Mouse (Mus musculus) embryonic facial prominence, embryonic 11.5 days (tissue): ENCODE data around the gene Palld. TPM values are rescaled to one million over a fixed set of nuclear protein-coding genes. Genes with fewer than 3 reads are reported as not detected.
A peak's percentile ranks its signal among the peaks of the same experiment; 100 is the strongest.

ENCODE experiments used
- ATAC-seq: fragments of 200-750 bp; cut with Nextera tagmentation; replicated peaks from 2 replicates; pipeline ENCODE4 v1.8.0; 2017; ENCODE audit warnings: low read depth; ENCODE audit not compliant: insufficient number of reproducible peaks, low FRiP score, low TSS enrichment
- DNase-seq: peaks from one replicate; pipeline ENCODE4 v3.0.0-alpha.2; 2015; ENCODE audit warnings: low spot score
- H3K27ac ChIP-seq: fragments of 300-500 bp; sonication (generic); replicated peaks from 2 replicates; pipeline ENCODE4 v1.5.1; 2014; ENCODE audit warnings: mild to moderate bottlenecking, low read depth, low read length, control low read depth
- H3K27me3 ChIP-seq: fragments of 300-500 bp; sonication (generic); 2 replicates; pipeline ENCODE4 v1.6.1; 2014; ENCODE audit warnings: mild to moderate bottlenecking, low read length, moderate library complexity, mixed read lengths; ENCODE audit not compliant: control insufficient read depth, insufficient read depth
- H3K36me3 ChIP-seq: fragments of 300-500 bp; sonication (generic); replicated peaks from 2 replicates; pipeline ENCODE4 v1.6.1; 2014; ENCODE audit warnings: low read depth, mild to moderate bottlenecking, low read length, moderate library complexity, mixed read lengths; ENCODE audit not compliant: control insufficient read depth, insufficient read depth
- H3K4me1 ChIP-seq: fragments of 300-500 bp; sonication (generic); 2 replicates; pipeline ENCODE4 v1.6.1; 2014; ENCODE audit warnings: low read length, mixed read lengths; ENCODE audit not compliant: control insufficient read depth, insufficient read depth
- H3K4me2 ChIP-seq: fragments of 300-500 bp; sonication (generic); 2 replicates; pipeline ENCODE4 v1.6.1; 2014; ENCODE audit warnings: low read depth, mild to moderate bottlenecking, control low read depth, low read length, moderate library complexity
- H3K4me3 ChIP-seq: fragments of 300-500 bp; sonication (generic); 2 replicates; pipeline ENCODE4 v1.5.1; 2014; ENCODE audit warnings: low read depth, low read length, control low read depth
- H3K9ac ChIP-seq: fragments of 300-500 bp; sonication (generic); replicated peaks from 2 replicates; pipeline ENCODE4 v1.6.1; 2014; ENCODE audit warnings: mild to moderate bottlenecking, control low read depth, low read length
- H3K9me3 ChIP-seq: fragments of 300-500 bp; sonication (generic); replicated peaks from 2 replicates; pipeline ENCODE4 v1.6.1; 2016; ENCODE audit warnings: mild to moderate bottlenecking, low read length, inconsistent platforms, mixed read lengths; ENCODE audit not compliant: control insufficient read depth
- WGBS: fragments of 180-500 bp; shearing (Covaris S2); extraction: QIAGEN DNeasy Blood & Tissue Kit; methylation state at CpG from one replicate; pipeline ENCODE4 v1.1.7; 2014; 5-methylcytosine and 5-hydroxymethylcytosine counted together
- polyA plus RNA-seq: library from polyadenylated mRNA; unstranded; fragments of >200 nt; fragmentation: Nextera tagmentation; extraction: Ambion mirVana; gene quantifications from 2 replicates; pipeline ENCODE4 v1.2.1, GENCODE M21; 2014

The Palld gene
- polyA plus RNA-seq, 1 experiment from 2014 or later = 52.4 TPM

DNA sequence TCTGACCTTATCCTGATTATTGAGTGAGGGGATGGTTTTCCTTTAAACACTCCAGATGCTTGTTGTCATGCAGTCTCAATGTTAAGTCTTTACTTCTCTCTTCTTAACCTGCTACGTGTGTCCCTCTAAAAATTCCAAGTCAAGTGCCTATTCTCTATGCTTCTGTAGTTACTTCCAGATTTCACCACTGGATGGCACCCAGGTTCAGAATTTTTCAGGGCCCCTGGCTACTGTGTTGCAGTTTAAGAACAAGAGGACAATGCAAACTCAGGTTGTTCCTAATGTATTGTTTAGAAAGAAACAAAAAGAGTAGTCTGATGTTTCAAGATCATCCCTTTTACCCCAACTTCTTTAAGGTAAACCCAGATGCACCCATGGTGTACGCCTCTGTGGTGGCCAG, 8.4 kb downstream of the Palld start:
- H3K9ac ChIP-seq = no peak overlapping the region
- H3K27ac ChIP-seq = no peak overlapping the region
- no peaks in the 10 kb centered on the region for H3K9me3 ChIP-seq
- no peaks in the 10 kb centered on the region for H3K4me1 ChIP-seq
- H3K4me2 ChIP-seq = no peak overlapping the region
- ATAC-seq = no peak
- no peak overlapping the region for H3K4me3 ChIP-seq
- 59% methylated on average over 2 of the region's 2 CpGs for WGBS
- no peaks in the 10 kb centered on the region for H3K27me3 ChIP-seq
- peak; percentile 70 for DNase-seq
- no peaks in the 10 kb centered on the region for H3K36me3 ChIP-seq

DNA sequence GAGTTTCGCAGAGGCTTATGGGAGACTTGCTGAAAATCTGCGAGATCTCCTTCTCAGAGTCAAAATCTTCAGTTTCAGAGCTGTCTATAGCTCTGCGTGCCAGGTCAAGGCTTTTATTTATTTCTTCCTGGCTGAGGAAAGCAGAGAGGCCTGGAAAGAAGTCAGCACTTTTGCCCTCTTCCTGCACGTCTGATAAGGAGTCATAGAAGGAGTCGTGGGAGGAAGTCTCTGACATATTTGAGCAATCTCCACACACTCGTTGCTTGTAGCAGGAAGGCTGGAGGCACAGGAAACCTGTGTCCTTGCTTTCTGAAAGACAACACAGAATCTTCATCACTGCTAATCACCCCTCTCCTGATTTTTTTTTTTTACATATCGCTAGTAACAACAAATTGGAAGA, 24.9 kb downstream of the Palld start:
- no peaks in the 10 kb centered on the region for H3K4me1 ChIP-seq
- H3K4me2 ChIP-seq = no peak overlapping the region
- H3K27me3 ChIP-seq = no peaks in the 10 kb centered on the region
- no peak overlapping the region for H3K4me3 ChIP-seq
- H3K27ac ChIP-seq = no peak overlapping the region
- no peaks in the 10 kb centered on the region for H3K9me3 ChIP-seq
- ATAC-seq = no peak
- H3K9ac ChIP-seq = no peak overlapping the region
- H3K36me3 ChIP-seq = no peaks in the 10 kb centered on the region
- 76% methylated on average over 7 of the region's 7 CpGs for WGBS
- DNase-seq = no peak

DNA sequence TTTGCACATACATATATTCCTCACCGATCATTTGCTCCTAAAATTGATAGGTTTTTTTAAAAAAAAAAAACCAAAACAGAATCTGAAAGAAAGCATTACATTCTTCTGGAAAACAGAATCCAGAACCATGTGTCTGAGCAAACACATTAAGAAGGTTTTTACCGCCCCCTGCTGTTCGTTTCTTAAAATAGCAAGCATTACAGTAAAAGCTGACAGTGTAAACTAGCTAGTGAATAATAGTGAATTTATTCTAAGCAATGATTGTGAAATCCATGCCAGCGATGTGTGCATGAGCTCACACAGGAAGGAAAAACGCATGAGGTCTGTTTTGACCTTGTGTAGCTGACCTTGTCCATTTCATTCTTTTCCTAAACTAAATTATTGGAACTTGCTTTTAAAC, 27.2 kb downstream of the Palld start:
- H3K4me1 ChIP-seq = no peaks in the 10 kb centered on the region
- no peaks in the 10 kb centered on the region for H3K36me3 ChIP-seq
- no peak overlapping the region for H3K27ac ChIP-seq
- H3K9ac ChIP-seq = no peak overlapping the region
- H3K27me3 ChIP-seq = no peaks in the 10 kb centered on the region
- 15% methylated on average over 5 of the region's 5 CpGs for WGBS
- no peaks in the 10 kb centered on the region for H3K9me3 ChIP-seq
- no peak overlapping the region for H3K4me2 ChIP-seq
- ATAC-seq (no peak), DNase-seq (peak; percentile 89)
- no peak overlapping the region for H3K4me3 ChIP-seq

DNA sequence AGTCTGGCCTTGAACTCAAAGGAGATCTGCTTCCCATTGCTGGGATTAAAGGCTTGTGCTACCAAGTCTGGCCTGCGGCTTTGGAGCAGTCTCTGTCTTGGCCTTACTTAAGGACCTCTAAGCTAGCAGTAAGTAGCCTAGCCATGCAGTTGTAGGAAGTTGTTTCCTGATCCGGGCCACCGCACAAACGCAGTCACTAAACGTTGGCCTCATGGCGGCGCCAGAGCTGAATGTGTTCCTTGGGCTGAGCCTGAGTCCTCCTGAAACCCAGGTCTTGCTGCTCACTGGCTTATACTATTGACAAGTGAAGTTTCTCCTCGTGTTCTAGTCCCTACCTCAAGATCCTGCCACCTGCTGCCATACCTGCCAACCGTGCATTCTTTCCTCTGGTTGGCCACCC, 28.5 kb downstream of the Palld start:
- Histone ChIP-seq H3K9me3 (no peaks in the 10 kb centered on the region), H3K4me3 (no peak overlapping the region), H3K4me1 (no peaks in the 10 kb centered on the region), H3K27ac (no peak overlapping the region), H3K4me2 (no peak overlapping the region), H3K9ac (no peak overlapping the region), H3K27me3 (no peaks in the 10 kb centered on the region), H3K36me3 (no peaks in the 10 kb centered on the region)
- WGBS = 42% methylated on average over 9 of the region's 9 CpGs
- DNase-seq (peak; percentile 38), ATAC-seq (no peak)

DNA sequence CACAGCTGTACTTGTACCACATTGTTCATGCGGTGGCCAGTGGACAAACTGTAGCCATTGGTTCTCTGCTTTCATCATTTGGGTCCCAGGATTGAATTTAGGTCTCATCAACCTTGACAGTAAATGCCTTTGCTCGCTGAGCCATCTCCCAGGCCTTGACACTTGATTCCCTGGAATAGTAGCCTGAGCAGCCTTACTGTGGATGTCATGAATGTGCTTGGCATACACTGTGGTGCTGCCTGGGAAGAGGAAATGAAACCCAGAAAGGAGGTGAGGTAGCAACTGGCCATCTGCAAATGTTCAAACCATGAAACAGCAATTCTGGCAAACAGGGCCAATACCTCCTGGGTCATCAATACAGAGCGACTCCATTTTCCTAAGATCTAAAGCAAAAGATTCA, 34.0 kb downstream of the Palld start:
- H3K27ac ChIP-seq = no peak overlapping the region
- H3K27me3 ChIP-seq = no peaks in the 10 kb centered on the region
- no peaks in the 10 kb centered on the region for H3K36me3 ChIP-seq
- no peak overlapping the region for H3K4me2 ChIP-seq
- H3K9me3 ChIP-seq = no peaks in the 10 kb centered on the region
- H3K9ac ChIP-seq = no peak overlapping the region
- WGBS = 81% methylated on average over 3 of the region's 3 CpGs
- no peak overlapping the region for H3K4me3 ChIP-seq
- no peak for DNase-seq
- ATAC-seq = no peak
- H3K4me1 ChIP-seq = no peaks in the 10 kb centered on the region

DNA sequence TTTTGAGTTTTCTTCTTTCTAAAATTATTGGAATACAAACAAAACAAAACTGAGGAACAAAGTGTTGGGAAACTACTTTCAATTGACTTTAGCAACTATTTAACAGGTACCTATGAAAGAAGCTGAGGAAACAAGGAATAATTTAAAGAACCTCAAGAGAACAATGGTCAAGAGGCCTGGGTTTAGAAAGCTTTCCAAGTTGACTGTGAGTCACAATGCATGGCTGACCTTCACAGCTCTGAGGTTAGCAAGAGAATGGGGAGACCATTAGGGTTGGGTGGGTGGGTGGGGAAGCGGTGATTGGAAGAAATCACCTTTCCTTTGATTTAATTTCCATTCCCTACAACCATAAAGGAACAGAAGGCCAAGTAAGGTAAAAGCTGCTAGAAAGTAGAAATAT, 35.6 kb downstream of the Palld start:
- ATAC-seq (no peak), DNase-seq (no peak)
- Histone ChIP-seq H3K36me3 (no peaks in the 10 kb centered on the region), H3K27me3 (no peaks in the 10 kb centered on the region), H3K27ac (no peak overlapping the region), H3K9me3 (no peaks in the 10 kb centered on the region), H3K4me2 (no peak overlapping the region), H3K4me1 (no peaks in the 10 kb centered on the region), H3K9ac (no peak overlapping the region), H3K4me3 (no peak overlapping the region)
- WGBS = 100% methylated on average over 1 of the region's 1 CpGs

DNA sequence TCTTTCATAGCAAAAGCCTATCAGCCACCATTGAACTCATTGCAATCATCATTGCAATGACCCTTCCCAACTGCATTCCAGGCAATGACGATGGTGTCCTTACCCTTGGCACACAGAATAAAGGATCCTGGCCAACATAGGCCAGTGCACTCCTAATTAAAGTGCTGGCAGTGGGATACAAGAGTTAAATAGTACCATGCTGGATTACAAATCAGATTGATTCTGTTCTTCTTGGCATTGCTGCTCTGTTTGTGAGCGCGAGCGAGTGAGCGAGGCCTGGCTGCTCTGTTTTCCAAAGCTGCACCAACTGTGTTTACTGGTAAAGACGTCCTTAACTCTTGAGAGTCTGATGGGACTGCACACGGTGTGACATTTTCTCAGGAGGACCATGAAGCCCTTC, 37.1 kb downstream of the Palld start:
- ATAC-seq (no peak), DNase-seq (no peak)
- no peak overlapping the region for H3K4me3 ChIP-seq
- H3K9ac ChIP-seq = no peak overlapping the region
- H3K4me1 ChIP-seq = no peaks in the 10 kb centered on the region
- H3K4me2 ChIP-seq = no peak overlapping the region
- no peaks in the 10 kb centered on the region for H3K9me3 ChIP-seq
- H3K27me3 ChIP-seq = no peaks in the 10 kb centered on the region
- H3K27ac ChIP-seq = no peak overlapping the region
- WGBS = 85% methylated on average over 7 of the region's 7 CpGs
- no peaks in the 10 kb centered on the region for H3K36me3 ChIP-seq

DNA sequence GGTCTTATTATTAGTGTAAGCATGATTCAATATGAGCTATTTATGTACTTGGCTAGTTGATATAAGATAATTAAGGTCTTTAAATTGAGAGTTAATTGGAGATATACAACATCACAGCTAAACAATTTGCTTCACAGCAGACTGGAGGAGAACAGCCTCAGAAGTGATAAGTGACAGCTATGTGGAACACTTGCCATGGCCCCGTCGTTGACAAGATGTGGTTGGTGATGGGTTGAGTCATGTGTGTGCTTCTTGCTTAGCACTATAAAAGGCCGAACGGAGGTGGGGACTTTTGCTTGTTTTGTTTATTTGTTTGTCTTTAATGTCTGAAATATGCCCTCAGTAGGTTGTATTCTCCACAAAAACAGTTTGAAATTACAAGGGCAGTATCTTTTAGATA, 51.2 kb downstream of the Palld start:
- Histone ChIP-seq H3K27ac (no peak overlapping the region), H3K4me2 (no peak overlapping the region), H3K27me3 (no peaks in the 10 kb centered on the region), H3K4me1 (no peaks in the 10 kb centered on the region), H3K4me3 (no peak overlapping the region), H3K9ac (no peak overlapping the region), H3K9me3 (no peaks in the 10 kb centered on the region), H3K36me3 (no peaks in the 10 kb centered on the region)
- no peak for DNase-seq
- ATAC-seq = no peak
- 79% methylated on average over 4 of the region's 4 CpGs for WGBS
